Mouse (Mus musculus): ENCODE data around the gene Tpcn2. TPM values are rescaled to one million over a fixed set of nuclear protein-coding genes. Genes with fewer than 3 reads are reported as not detected.

The Tpcn2 gene
- polyA plus RNA-seq, 1 experiment, result 49.2 TPM

DNA sequence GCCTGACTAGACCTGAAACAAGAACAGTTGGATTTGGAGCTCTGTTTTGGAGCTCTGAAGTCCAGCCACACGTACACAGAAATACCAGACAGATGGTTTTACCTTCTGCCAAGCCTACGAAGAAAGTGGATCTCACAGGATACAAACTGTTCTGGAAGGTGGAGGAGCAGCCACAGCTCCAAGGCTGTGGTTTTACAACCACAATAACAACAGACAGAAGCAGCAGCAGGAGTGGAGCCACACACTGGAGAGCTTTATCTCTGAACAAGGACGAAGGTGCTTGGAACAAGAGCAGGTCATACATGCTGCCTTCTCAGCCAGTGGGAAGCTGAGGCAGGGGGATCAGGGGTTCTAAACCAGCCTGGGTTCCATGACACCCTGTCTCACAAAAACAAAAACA lies 35.7 kb upstream of the Tpcn2 start:
- WGBS, result 11% methylated on average over 3 of the region's 3 CpGs
- TF ChIP-seq CTCF (IDR thresholded peaks at IDR 0.05; ENCODE audit: borderline replicate concordance, control insufficient read depth, extremely low read depth, insufficient read depth, low read length, poor library complexity) (no peak), POLR2A (IDR thresholded peaks at IDR 0.05; ENCODE audit: control insufficient read depth, extremely low read depth, insufficient read depth, low read length, poor library complexity) (no peak)
- H3K4me3 ChIP-seq (ENCODE audit: control insufficient read depth, insufficient read depth, low read length), result no peak overlapping the region
- DNase-seq, result no peak
- no peaks in the 10 kb centered on the region for H3K4me1 ChIP-seq (replicated peaks; ENCODE audit: control insufficient read depth, insufficient read depth, low read length)
- H3K36me3 ChIP-seq (ENCODE audit: control insufficient read depth, insufficient read depth, low read length), result no peaks in the 10 kb centered on the region
- no peaks in the 10 kb centered on the region for H3K27me3 ChIP-seq (ENCODE audit: control insufficient read depth, insufficient read depth, low read length)
- H3K27ac ChIP-seq (ENCODE audit: control insufficient read depth, insufficient read depth, low read length), result no peak overlapping the region

DNA sequence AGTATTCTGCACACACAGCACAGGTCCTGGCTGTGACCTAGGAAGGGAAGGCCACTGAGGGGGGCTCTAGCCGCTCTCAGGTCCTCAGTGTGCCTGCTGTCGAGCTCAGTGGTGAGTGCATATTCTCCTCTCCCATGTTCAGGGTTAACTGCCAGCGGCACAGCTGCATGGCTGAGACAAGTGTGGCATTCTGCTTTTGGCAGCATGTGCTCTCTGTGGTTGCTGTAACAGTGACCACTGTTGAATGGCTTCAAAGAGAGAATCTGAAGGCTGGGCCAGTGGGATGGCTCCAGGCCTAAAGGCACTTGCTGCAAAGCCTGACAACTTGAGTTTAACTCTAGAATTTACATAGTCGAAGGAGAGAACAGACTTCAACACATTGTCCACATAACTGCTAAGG lies 33.7 kb upstream of the Tpcn2 start:
- TF ChIP-seq POLR2A (IDR thresholded peaks at IDR 0.05; ENCODE audit: control insufficient read depth, extremely low read depth, insufficient read depth, low read length, poor library complexity), result no peak
- no peak for TF ChIP-seq CTCF (IDR thresholded peaks at IDR 0.05; ENCODE audit: borderline replicate concordance, control insufficient read depth, extremely low read depth, insufficient read depth, low read length, poor library complexity)
- Histone ChIP-seq H3K27ac (ENCODE audit: control insufficient read depth, insufficient read depth, low read length) (no peak overlapping the region), H3K27me3 (ENCODE audit: control insufficient read depth, insufficient read depth, low read length) (no peaks in the 10 kb centered on the region), H3K4me3 (ENCODE audit: control insufficient read depth, insufficient read depth, low read length) (no peak overlapping the region), H3K4me1 (replicated peaks; ENCODE audit: control insufficient read depth, insufficient read depth, low read length) (no peaks in the 10 kb centered on the region), H3K36me3 (ENCODE audit: control insufficient read depth, insufficient read depth, low read length) (no peaks in the 10 kb centered on the region)
- 37% methylated on average over 4 of the region's 4 CpGs for WGBS
- no peak for DNase-seq

DNA sequence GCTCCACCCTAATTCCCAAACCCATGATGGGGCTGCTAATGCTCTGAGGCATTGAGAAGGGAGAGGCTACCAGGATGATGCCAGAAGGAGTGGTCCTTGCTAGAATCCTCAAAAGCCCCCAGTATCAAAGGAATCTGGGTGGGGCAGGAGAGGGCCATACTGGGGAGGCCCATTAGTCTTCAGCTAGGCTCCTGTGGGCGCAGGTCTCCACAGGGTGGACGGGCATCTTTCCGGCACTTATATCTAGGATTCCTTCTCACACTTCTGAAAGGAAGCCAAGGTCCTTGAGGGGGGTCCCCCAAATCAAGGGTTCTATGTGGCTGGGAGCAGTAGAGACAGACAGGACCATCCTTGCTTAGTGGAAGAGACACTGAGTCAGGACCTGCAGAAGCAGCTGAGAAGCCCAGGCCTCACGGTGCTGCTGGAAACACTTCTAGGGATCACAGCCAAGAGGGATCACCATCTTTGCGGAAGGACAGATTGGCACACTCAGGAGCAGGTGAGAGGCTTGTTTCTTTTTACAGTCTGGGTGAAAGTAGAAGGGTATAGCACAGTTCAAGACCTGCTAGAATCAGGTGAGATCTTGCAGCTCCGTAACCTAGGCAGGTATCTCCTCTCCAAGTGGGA lies 31.1 kb upstream of the Tpcn2 start, which contains the start of gene Mrgprd:
TSS of gene Mrgprd (plus strand) at position 51 of the 627 bp plus-strand sequence.
- DNase-seq, result no peak
- Histone ChIP-seq H3K27me3 (ENCODE audit: control insufficient read depth, insufficient read depth, low read length) (no peaks in the 10 kb centered on the region), H3K4me1 (replicated peaks; ENCODE audit: control insufficient read depth, insufficient read depth, low read length) (no peaks in the 10 kb centered on the region), H3K4me3 (ENCODE audit: control insufficient read depth, insufficient read depth, low read length) (no peak within 1 kb of the TSS), H3K36me3 (ENCODE audit: control insufficient read depth, insufficient read depth, low read length) (no peaks in the 10 kb centered on the region), H3K27ac (ENCODE audit: control insufficient read depth, insufficient read depth, low read length) (no peak within 1 kb of the TSS)
- 96% methylated on average over 6 of the region's 6 CpGs for WGBS
- TF ChIP-seq CTCF (IDR thresholded peaks at IDR 0.05; ENCODE audit: borderline replicate concordance, control insufficient read depth, extremely low read depth, insufficient read depth, low read length, poor library complexity) (no peak), POLR2A (IDR thresholded peaks at IDR 0.05; ENCODE audit: control insufficient read depth, extremely low read depth, insufficient read depth, low read length, poor library complexity) (no peak)

DNA sequence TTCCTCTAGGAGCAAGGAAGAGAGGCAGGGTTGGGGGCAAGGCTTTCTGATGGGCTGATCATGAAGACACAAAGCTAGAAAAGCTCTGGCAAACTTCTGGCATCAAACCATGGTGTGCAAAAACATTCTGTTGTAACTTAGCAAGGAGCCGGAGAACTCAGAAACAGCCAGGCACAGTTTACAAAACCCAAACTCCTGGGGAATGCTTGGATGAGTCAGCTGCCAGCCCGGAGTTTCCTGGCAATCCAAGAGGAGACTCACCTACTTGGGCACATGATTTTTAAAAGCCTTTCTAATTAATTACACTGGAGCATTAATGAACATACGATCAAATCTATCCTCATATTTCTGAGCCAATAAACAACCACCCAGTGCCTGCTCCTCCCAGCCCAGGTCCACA lies 28.3 kb upstream of the Tpcn2 start:
- WGBS, result 87% methylated on average over 3 of the region's 3 CpGs
- TF ChIP-seq POLR2A (IDR thresholded peaks at IDR 0.05; ENCODE audit: control insufficient read depth, extremely low read depth, insufficient read depth, low read length, poor library complexity) (no peak), CTCF (IDR thresholded peaks at IDR 0.05; ENCODE audit: borderline replicate concordance, control insufficient read depth, extremely low read depth, insufficient read depth, low read length, poor library complexity) (no peak)
- H3K4me3 ChIP-seq (ENCODE audit: control insufficient read depth, insufficient read depth, low read length), result no peak overlapping the region

DNA sequence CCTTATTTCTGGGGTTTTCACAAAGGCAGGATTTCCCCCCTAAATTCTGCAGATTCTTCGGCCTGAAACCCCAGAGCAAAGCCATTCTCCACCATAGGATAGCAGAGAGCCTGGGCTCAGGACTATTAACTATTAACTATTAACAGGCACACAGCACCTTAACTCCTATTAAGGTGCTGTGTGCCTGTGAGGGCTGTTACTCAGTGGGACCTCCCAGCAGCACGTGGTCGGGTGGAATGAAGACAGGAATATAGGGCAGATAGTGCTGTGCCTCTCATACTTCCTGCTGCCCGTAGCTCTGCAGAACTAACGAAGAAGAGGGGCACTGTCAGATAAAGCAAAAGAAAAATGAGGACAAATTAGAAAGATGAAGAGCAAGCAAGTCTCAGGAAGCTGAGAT lies 26.7 kb upstream of the Tpcn2 start:
- no peak for DNase-seq
- H3K27me3 ChIP-seq (ENCODE audit: control insufficient read depth, insufficient read depth, low read length), result no peaks in the 10 kb centered on the region
- WGBS, result 61% methylated on average over 5 of the region's 5 CpGs
- H3K4me1 ChIP-seq (replicated peaks; ENCODE audit: control insufficient read depth, insufficient read depth, low read length), result no peaks in the 10 kb centered on the region
- no peaks in the 10 kb centered on the region for H3K36me3 ChIP-seq (ENCODE audit: control insufficient read depth, insufficient read depth, low read length)
- H3K27ac ChIP-seq (ENCODE audit: control insufficient read depth, insufficient read depth, low read length), result no peak overlapping the region
- no peak for TF ChIP-seq POLR2A (IDR thresholded peaks at IDR 0.05; ENCODE audit: control insufficient read depth, extremely low read depth, insufficient read depth, low read length, poor library complexity)
- no peak for TF ChIP-seq CTCF (IDR thresholded peaks at IDR 0.05; ENCODE audit: borderline replicate concordance, control insufficient read depth, extremely low read depth, insufficient read depth, low read length, poor library complexity)
- H3K4me3 ChIP-seq (ENCODE audit: control insufficient read depth, insufficient read depth, low read length), result no peak overlapping the region

More for the DNA sequence above, 28.3 kb upstream of the Tpcn2 start:
- Histone ChIP-seq H3K27me3 (ENCODE audit: control insufficient read depth, insufficient read depth, low read length) (no peaks in the 10 kb centered on the region), H3K4me1 (replicated peaks; ENCODE audit: control insufficient read depth, insufficient read depth, low read length) (no peaks in the 10 kb centered on the region), H3K27ac (ENCODE audit: control insufficient read depth, insufficient read depth, low read length) (no peak overlapping the region), H3K36me3 (ENCODE audit: control insufficient read depth, insufficient read depth, low read length) (no peaks in the 10 kb centered on the region)
- no peak for DNase-seq

DNA sequence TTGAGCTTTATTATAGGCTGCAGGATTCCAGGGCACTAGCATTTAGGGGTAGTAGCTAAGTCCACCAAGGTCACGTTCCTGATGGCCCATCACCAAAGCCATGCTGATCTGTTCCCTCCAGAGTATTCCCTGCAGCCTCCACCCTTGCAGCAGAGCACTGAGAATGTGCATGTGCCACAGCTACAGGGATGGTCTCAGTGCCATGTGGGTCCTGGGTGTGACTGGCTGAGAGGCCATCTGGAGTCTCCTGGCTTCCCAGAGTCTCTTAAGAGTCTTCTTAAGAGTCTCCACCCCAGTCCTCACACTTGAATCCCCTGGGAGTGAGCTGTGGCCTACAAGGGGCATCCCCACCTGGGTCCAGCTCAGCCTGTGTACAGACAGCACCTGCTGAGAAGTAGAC lies 26.1 kb upstream of the Tpcn2 start:
- Histone ChIP-seq H3K36me3 (ENCODE audit: control insufficient read depth, insufficient read depth, low read length) (no peaks in the 10 kb centered on the region), H3K4me1 (replicated peaks; ENCODE audit: control insufficient read depth, insufficient read depth, low read length) (no peaks in the 10 kb centered on the region), H3K27ac (ENCODE audit: control insufficient read depth, insufficient read depth, low read length) (no peak overlapping the region), H3K27me3 (ENCODE audit: control insufficient read depth, insufficient read depth, low read length) (no peaks in the 10 kb centered on the region), H3K4me3 (ENCODE audit: control insufficient read depth, insufficient read depth, low read length) (no peak overlapping the region)
- TF ChIP-seq POLR2A (IDR thresholded peaks at IDR 0.05; ENCODE audit: control insufficient read depth, extremely low read depth, insufficient read depth, low read length, poor library complexity) (no peak), CTCF (IDR thresholded peaks at IDR 0.05; ENCODE audit: borderline replicate concordance, control insufficient read depth, extremely low read depth, insufficient read depth, low read length, poor library complexity) (no peak)
- WGBS, result 96% methylated on average over 1 of the region's 1 CpGs
- no peak for DNase-seq

DNA sequence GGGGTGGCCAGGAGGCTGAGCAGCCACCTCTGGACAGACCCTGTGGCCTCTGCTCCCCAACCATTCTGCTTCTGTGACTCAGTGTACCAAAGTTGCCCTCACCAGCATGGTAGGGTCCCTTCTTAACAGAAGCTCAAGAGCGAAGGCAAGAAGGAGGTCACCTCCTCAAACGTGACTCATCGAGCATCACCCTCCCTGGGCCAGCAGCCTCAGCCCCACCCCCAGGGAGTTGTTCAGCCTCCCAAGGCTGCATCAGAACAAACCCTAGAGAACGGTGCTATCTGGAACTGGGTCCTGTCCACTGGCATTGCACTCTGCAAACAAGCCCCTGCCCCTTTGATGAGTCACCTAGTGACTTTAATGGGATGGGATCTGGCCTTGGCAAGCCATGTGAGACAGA lies 25.1 kb upstream of the Tpcn2 start:
- no peak for TF ChIP-seq POLR2A (IDR thresholded peaks at IDR 0.05; ENCODE audit: control insufficient read depth, extremely low read depth, insufficient read depth, low read length, poor library complexity)
- no peak for TF ChIP-seq CTCF (IDR thresholded peaks at IDR 0.05; ENCODE audit: borderline replicate concordance, control insufficient read depth, extremely low read depth, insufficient read depth, low read length, poor library complexity)
- Histone ChIP-seq H3K36me3 (ENCODE audit: control insufficient read depth, insufficient read depth, low read length) (no peaks in the 10 kb centered on the region), H3K27ac (ENCODE audit: control insufficient read depth, insufficient read depth, low read length) (no peak overlapping the region), H3K27me3 (ENCODE audit: control insufficient read depth, insufficient read depth, low read length) (no peaks in the 10 kb centered on the region), H3K4me3 (ENCODE audit: control insufficient read depth, insufficient read depth, low read length) (no peak overlapping the region), H3K4me1 (replicated peaks; ENCODE audit: control insufficient read depth, insufficient read depth, low read length) (no peaks in the 10 kb centered on the region)
- WGBS, result 66% methylated on average over 4 of the region's 4 CpGs
- no peak for DNase-seq

All from thymus, adult 2 months (tissue).